Comparison of ENCODE assay signal across 11 mouse cellular contexts in genomic region chr2:166541112-166541928, GRCm38 (mm10).
A peak's percentile ranks its signal among the peaks of the same experiment; 100 is the strongest.
DNase-seq lines count a peak whose midpoint lies in the region; ATAC-seq lines count a peak whose summit lies in the region.
"Had no signal": no experiment of that assay in that cellular context is flagged by ENCODE, and none has a peak within 500 bp of the region (broad histone marks: within the 10 kb centered on the region; RNA-seq: fewer than 3 reads in every experiment).

No protein-coding gene starts in this region.

- no peak overlapping the region for H3K4me2 ChIP-seq in heart, embryonic 15.5 days
- H3K4me2 ChIP-seq in embryonic facial prominence, embryonic 13.5 days = peak overlapping the region; percentile 46
- H3K4me2 ChIP-seq in hindbrain, embryonic 15.5 days = peak overlapping the region; percentile 23; the same call in 1 of the 2 replicates
- peak overlapping the region; percentile 18 for H3K4me2 ChIP-seq in midbrain, embryonic 16.5 days (ENCODE audit: low read length)

- no peaks in the 10 kb centered on the region for H3K9me3 ChIP-seq in heart, embryonic 15.5 days (replicated peaks)
- peaks cover 6% of the 10 kb centered on the region; the same call in 1 of the 2 replicates for H3K9me3 ChIP-seq in embryonic facial prominence, embryonic 13.5 days
- H3K9me3 ChIP-seq in hindbrain, embryonic 15.5 days = no peaks in the 10 kb centered on the region
- H3K9me3 ChIP-seq in midbrain, embryonic 16.5 days (replicated peaks; ENCODE audit: control insufficient read depth, low read length, poor library complexity, severe bottlenecking) = no peaks in the 10 kb centered on the region

- H3K9ac ChIP-seq in heart, embryonic 15.5 days = no peak overlapping the region
- H3K9ac ChIP-seq in embryonic facial prominence, embryonic 13.5 days = peak overlapping the region; percentile 52; the same call in 1 of the 2 replicates
- H3K9ac ChIP-seq in hindbrain, embryonic 15.5 days = no peak overlapping the region
- peak overlapping the region; percentile 53 for H3K9ac ChIP-seq in midbrain, embryonic 16.5 days (ENCODE audit: low read depth, low read length)
- H3K9ac ChIP-seq: liver, postnatal 0 days had no signal

- intact Hi-C loops in gastrocnemius, postnatal 36 days (cut with DNase I) = no loop called here

- H3K36me3 ChIP-seq in heart, embryonic 15.5 days = no peaks in the 10 kb centered on the region
- no peaks in the 10 kb centered on the region for H3K36me3 ChIP-seq in embryonic facial prominence, embryonic 13.5 days
- H3K36me3 ChIP-seq in hindbrain, embryonic 15.5 days = no peaks in the 10 kb centered on the region
- no peaks in the 10 kb centered on the region for H3K36me3 ChIP-seq in midbrain, embryonic 16.5 days (ENCODE audit: control insufficient read depth, insufficient read depth, low read length)

- 0 out of 2 replicates have a peak, but pooled peaks have one; percentile 25 for ATAC-seq in heart, embryonic 15.5 days (replicated peaks; ENCODE audit: insufficient number of reproducible peaks, insufficient read depth, low FRiP score, low read depth)
- ATAC-seq in embryonic facial prominence, embryonic 13.5 days (ENCODE audit: insufficient number of reproducible peaks, insufficient read depth, low FRiP score, low TSS enrichment, low read depth) = no peak
- ATAC-seq in hindbrain, embryonic 15.5 days (ENCODE audit: low FRiP score, low read depth) = peak; percentile 52; the same call in 1 of the 2 replicates
- peak; percentile 53; the same call in 1 of the 2 replicates for ATAC-seq in midbrain, embryonic 16.5 days
- ATAC-seq: liver, postnatal 0 days had no signal

- DNase-seq in heart, adult 9 months (ENCODE audit: low spot score in 2 of 2) = no peak
- no peak for DNase-seq in thymus, adult 18-20 months
- no peak for DNase-seq in T-cell, adult 2 months (ENCODE audit: low spot score)
- no peak for DNase-seq in gastrocnemius, postnatal 36 days
- DNase-seq: embryo, embryonic 11 days; layer of hippocampus, postnatal 36 days; liver, postnatal 0 days had no signal

- peaks cover 10% of the 10 kb centered on the region; the same call in 1 of the 2 replicates for H3K4me1 ChIP-seq in heart, embryonic 15.5 days (replicated peaks)
- H3K4me1 ChIP-seq in embryonic facial prominence, embryonic 13.5 days = peaks cover 38% of the 10 kb centered on the region
- H3K4me1 ChIP-seq in hindbrain, embryonic 15.5 days (replicated peaks) = peaks cover 14% of the 10 kb centered on the region
- peaks cover 13% of the 10 kb centered on the region for H3K4me1 ChIP-seq in midbrain, embryonic 16.5 days (ENCODE audit: control insufficient read depth, insufficient read depth, low read length)

- no peak overlapping the region for H3K27ac ChIP-seq in heart, embryonic 15.5 days
- peak overlapping the region; percentile 55; the same call in 1 of the 2 replicates for H3K27ac ChIP-seq in embryonic facial prominence, embryonic 13.5 days
- H3K27ac ChIP-seq in hindbrain, embryonic 15.5 days (replicated peaks) = peak overlapping the region; percentile 28; the same call in 1 of the 2 replicates
- H3K27ac ChIP-seq in midbrain, embryonic 16.5 days (ENCODE audit: low read length) = peak overlapping the region; percentile 66

- 46% methylated on average over 11 of the region's 11 CpGs for WGBS in heart, embryonic 15.5 days
- WGBS in embryonic facial prominence, embryonic 13.5 days = 8% methylated on average over 11 of the region's 11 CpGs
- 21% methylated on average over 11 of the region's 11 CpGs for WGBS in hindbrain, embryonic 15.5 days
- 36% methylated on average over 11 of the region's 11 CpGs for WGBS in midbrain, embryonic 16.5 days

- no peak overlapping the region for H3K4me3 ChIP-seq in heart, embryonic 15.5 days
- H3K4me3 ChIP-seq in embryonic facial prominence, embryonic 13.5 days = 0 out of 2 replicates have a peak overlapping the region, but pooled peaks have one; percentile 10
- no peak overlapping the region for H3K4me3 ChIP-seq in hindbrain, embryonic 15.5 days
- H3K4me3 ChIP-seq in midbrain, embryonic 16.5 days (ENCODE audit: low read depth, low read length) = no peak overlapping the region

- no peaks in the 10 kb centered on the region for H3K27me3 ChIP-seq in heart, embryonic 15.5 days
- H3K27me3 ChIP-seq in embryonic facial prominence, embryonic 13.5 days = no peaks in the 10 kb centered on the region
- H3K27me3 ChIP-seq in hindbrain, embryonic 15.5 days = no peaks in the 10 kb centered on the region
- no peaks in the 10 kb centered on the region for H3K27me3 ChIP-seq in midbrain, embryonic 16.5 days (ENCODE audit: control insufficient read depth, insufficient read depth, low read depth, low read length)

Comparison
In these comparisons a context has a peak if more than half of its experiments do, and no peak if none do; other contexts are left out.
1. H3K9ac ChIP-seq: peak in embryonic facial prominence, embryonic 13.5 days (single experiment) and midbrain, embryonic 16.5 days (single experiment); none in heart, embryonic 15.5 days (single experiment) and hindbrain, embryonic 15.5 days (single experiment).